Mouse (Mus musculus) hindbrain, embryonic 16.5 days (tissue): ENCODE measurements around the gene Tspear. TPM values are rescaled to one million over a fixed set of nuclear protein-coding genes. Genes with fewer than 3 reads are reported as not detected.

Experiments used
- ATAC-seq: fragments of 200-750 bp; cut with Nextera tagmentation; 2 replicates; pipeline ENCODE4 v1.8.0; 2017; ENCODE audit warnings: moderate TSS enrichment, moderate library complexity
- H3K27ac ChIP-seq: fragments of 300-500 bp; sonication (generic); 2 replicates; pipeline ENCODE4 v1.5.1; 2014; ENCODE audit warnings: low read depth, mild to moderate bottlenecking, control low read depth, low read length, moderate library complexity
- H3K27me3 ChIP-seq: fragments of 300-500 bp; sonication (generic); replicated peaks from 2 replicates; pipeline ENCODE4 v1.6.1; 2014; ENCODE audit warnings: low read length; ENCODE audit not compliant: control insufficient read depth, insufficient read depth
- H3K36me3 ChIP-seq: fragments of 300-500 bp; sonication (generic); 2 replicates; pipeline ENCODE4 v1.6.1; 2014; ENCODE audit warnings: mild to moderate bottlenecking, low read length, moderate library complexity, mixed read lengths; ENCODE audit not compliant: control insufficient read depth, insufficient read depth
- H3K4me1 ChIP-seq: fragments of 300-500 bp; sonication (generic); 2 replicates; pipeline ENCODE4 v1.6.1; 2014; ENCODE audit warnings: low read depth, low read length; ENCODE audit not compliant: control insufficient read depth, insufficient read depth
- H3K4me2 ChIP-seq: fragments of 300-500 bp; sonication (generic); 2 replicates; pipeline ENCODE4 v1.6.1; 2014; ENCODE audit warnings: mild to moderate bottlenecking, low read length, control low read depth, moderate library complexity
- H3K4me3 ChIP-seq: fragments of 300-500 bp; sonication (generic); 2 replicates; pipeline ENCODE4 v1.5.1; 2014; ENCODE audit warnings: mild to moderate bottlenecking, low read length, control low read depth, moderate library complexity
- H3K9ac ChIP-seq: fragments of 300-500 bp; sonication (generic); 2 replicates; pipeline ENCODE4 v1.6.1; 2014; ENCODE audit warnings: low read depth, mild to moderate bottlenecking, control low read depth, low read length, moderate library complexity
- H3K9me3 ChIP-seq: fragments of 300-500 bp; sonication (generic); 2 replicates; pipeline ENCODE4 v1.6.1; 2014; ENCODE audit warnings: mild to moderate bottlenecking, low read length, moderate library complexity; ENCODE audit not compliant: control insufficient read depth
- WGBS: fragments of 180-500 bp; shearing (Covaris S2); extraction: QIAGEN DNeasy Blood & Tissue Kit; methylation state at CpG from one replicate; pipeline ENCODE4 v1.1.7; 2014; 5-methylcytosine and 5-hydroxymethylcytosine counted together
- microRNA counts: library from miRNA; unstranded; fragments of <30 nt; microRNA quantifications from one replicate; lab custom pipeline; 2016
- microRNA-seq: library from miRNA; unstranded; fragments of <30 nt; microRNA quantifications from one replicate; pipeline ENCODE4, GENCODE M21; 2017
- polyA plus RNA-seq: library from polyadenylated mRNA; unstranded; fragments of >200 nt; fragmentation: Nextera tagmentation; extraction: Ambion mirVana; gene quantifications from 2 replicates; pipeline ENCODE4 v1.2.1, GENCODE M21; 2015

Gene Tspear
- polyA plus RNA-seq, 1 experiment from 2014 or later, result 1.6 TPM

DNA sequence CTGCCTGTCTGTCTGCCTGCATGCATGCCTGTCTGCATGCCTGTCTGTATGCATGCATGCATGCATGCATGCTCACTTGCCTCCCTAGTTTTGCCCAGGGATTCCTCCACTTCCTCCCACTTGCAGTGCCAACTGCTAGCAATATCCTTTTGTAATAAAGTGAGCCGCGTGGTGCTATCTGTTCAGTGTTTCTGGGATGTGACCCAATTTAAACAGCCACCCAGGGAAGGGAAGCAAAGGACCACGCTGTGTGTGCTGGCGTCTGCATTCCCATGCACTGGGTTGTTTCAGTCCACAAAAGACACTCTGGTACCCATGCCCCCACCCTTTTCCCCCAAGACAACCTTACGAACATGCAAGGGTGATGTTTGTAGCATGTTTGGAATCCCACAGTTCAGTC is 234.6 kb downstream of the Tspear start:
- H3K27ac ChIP-seq, result no peak overlapping the region
- H3K4me1 ChIP-seq, result no peaks in the 10 kb centered on the region
- ATAC-seq, result peak; percentile 58; the same call in 1 of the 2 replicates
- no peaks in the 10 kb centered on the region for H3K36me3 ChIP-seq
- H3K4me2 ChIP-seq, result no peak overlapping the region
- no peak overlapping the region for H3K4me3 ChIP-seq
- no peak overlapping the region for H3K9ac ChIP-seq
- no peaks in the 10 kb centered on the region for H3K9me3 ChIP-seq
- H3K27me3 ChIP-seq, result no peaks in the 10 kb centered on the region
- WGBS, result 58% methylated on average over 5 of the region's 5 CpGs

- Histone ChIP-seq H3K4me2 (no peak overlapping the region), H3K4me3 (no peak overlapping the region), H3K4me1 (no peaks in the 10 kb centered on the region), H3K27me3 (no peaks in the 10 kb centered on the region), H3K27ac (no peak overlapping the region), H3K9me3 (no peaks in the 10 kb centered on the region), H3K36me3 (no peaks in the 10 kb centered on the region), H3K9ac (no peak overlapping the region)
- 79% methylated on average over 4 of the region's 4 CpGs for WGBS
- ATAC-seq, result no peak
These were observed 236.3 kb downstream of the Tspear start for GRCm38 (mm10) chr10:77922681-77923080.

- no peak overlapping the region for H3K4me3 ChIP-seq
- H3K4me1 ChIP-seq, result no peaks in the 10 kb centered on the region
- no peaks in the 10 kb centered on the region for H3K36me3 ChIP-seq
- no peaks in the 10 kb centered on the region for H3K9me3 ChIP-seq
- H3K4me2 ChIP-seq, result no peak overlapping the region
- no peak for ATAC-seq
- no peak overlapping the region for H3K9ac ChIP-seq
- H3K27ac ChIP-seq, result no peak overlapping the region
- WGBS, result 45% methylated on average over 7 of the region's 7 CpGs
- H3K27me3 ChIP-seq, result no peaks in the 10 kb centered on the region
These were observed 239.8 kb downstream of the Tspear start for GRCm38 (mm10) chr10:77926140-77926539.

DNA sequence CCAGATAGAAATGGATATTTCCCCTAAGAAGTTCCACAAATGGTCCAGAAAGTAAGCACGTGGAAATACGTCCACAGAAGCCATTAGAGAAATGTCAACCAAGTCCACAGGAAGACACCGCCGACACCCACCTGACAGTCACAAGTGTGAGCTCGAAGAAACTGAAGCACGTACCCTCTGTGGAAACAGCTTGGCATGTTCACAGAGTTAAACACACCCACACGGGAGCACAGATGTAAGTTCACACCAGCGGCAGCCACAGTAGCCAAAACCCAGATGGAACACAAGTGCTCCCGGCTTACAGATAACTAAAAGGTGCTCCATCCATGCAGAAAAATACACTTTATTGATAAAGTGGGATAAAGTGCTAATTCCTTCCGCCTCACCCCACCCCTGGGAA is 241.0 kb downstream of the Tspear start:
- WGBS, result 86% methylated on average over 10 of the region's 10 CpGs
- Histone ChIP-seq H3K36me3 (no peaks in the 10 kb centered on the region), H3K4me1 (no peaks in the 10 kb centered on the region), H3K27me3 (no peaks in the 10 kb centered on the region), H3K4me2 (no peak overlapping the region), H3K9me3 (no peaks in the 10 kb centered on the region), H3K27ac (no peak overlapping the region), H3K9ac (no peak overlapping the region), H3K4me3 (no peak overlapping the region)
- no peak for ATAC-seq

MicroRNAs within 50 kb of the gene (microRNA counts, 519-probe panel; counts per million panel counts)
- microRNA mmu-miR-1930 (lab: Ali Mortazavi, UCI), result 1,470 counts per million, percentile 13 among the panel's probes with 10 or more counts

Small RNA genes within 50 kb of the gene (microRNA-seq; reads per million reads assigned to microRNA genes)
- 8.5 reads per million, percentile 25 among the genes with 10 or more reads in this experiment for gene Mir1930

Other genes with a start within 250 kb of the Tspear start
- gene Fam207a, start 170.8 kb upstream of the Tspear start, polyA plus RNA-seq, result 43.5 and 43.8 TPM in 2 replicates
- 0.92 and 1.1 TPM in 2 replicates for gene Itgb2, start 156.3 kb upstream of the Tspear start, polyA plus RNA-seq
- 84.4 and 88.3 TPM in 2 replicates for gene Pttg1ip, start 104.8 kb upstream of the Tspear start, polyA plus RNA-seq
- gene Sumo3, start 80.5 kb upstream of the Tspear start, polyA plus RNA-seq, result 303 and 334 TPM in 2 replicates
- not detected in 2 replicates for gene Gm49325, start 80.4 kb upstream of the Tspear start, polyA plus RNA-seq
- 85.0 and 91.0 TPM in 2 replicates for gene Ube2g2, start 64.3 kb upstream of the Tspear start, polyA plus RNA-seq
- not detected in 2 replicates for gene Gm19402, start 4.2 kb downstream of the Tspear start, polyA plus RNA-seq
- not detected in 2 replicates for gene Gm9508, start 10.7 kb downstream of the Tspear start, polyA plus RNA-seq
- not detected in 2 replicates for gene Gm10272, start 20.1 kb downstream of the Tspear start, polyA plus RNA-seq
- not detected in 2 replicates for gene Gm10024, start 24.9 kb downstream of the Tspear start, polyA plus RNA-seq
- not detected in 2 replicates for gene Gm10142, start 29.2 kb downstream of the Tspear start, polyA plus RNA-seq
- not detected in 2 replicates for gene Krtap12-1, start 34.0 kb downstream of the Tspear start, polyA plus RNA-seq
- not detected in 2 replicates for gene Gm10100, start 39.9 kb downstream of the Tspear start, polyA plus RNA-seq
- not detected in 2 replicates for gene Gm18596, start 56.1 kb downstream of the Tspear start, polyA plus RNA-seq
- not detected in 2 replicates for gene Gm9736, start 64.8 kb downstream of the Tspear start, polyA plus RNA-seq
- not detected in 2 replicates for gene Gm3233, start 73.1 kb downstream of the Tspear start, polyA plus RNA-seq
- not detected in 2 replicates for gene Gm3238, start 84.8 kb downstream of the Tspear start, polyA plus RNA-seq
- gene Gm7138, start 90.4 kb downstream of the Tspear start, polyA plus RNA-seq, result not detected in 2 replicates
- gene Gm3250, start 96.0 kb downstream of the Tspear start, polyA plus RNA-seq, result not detected in 2 replicates
- not detected in 2 replicates for gene Gm7137, start 101.6 kb downstream of the Tspear start, polyA plus RNA-seq
- not detected in 2 replicates for gene Gm9639, start 108.5 kb downstream of the Tspear start, polyA plus RNA-seq
- gene Gm19668, start 112.6 kb downstream of the Tspear start, polyA plus RNA-seq, result not detected in 2 replicates
- not detected in 2 replicates for gene Gm9507, start 125.3 kb downstream of the Tspear start, polyA plus RNA-seq
- not detected in 2 replicates for gene Gm2696, start 128.1 kb downstream of the Tspear start, polyA plus RNA-seq
- not detected in 2 replicates for gene Krtap10-4, start 140.5 kb downstream of the Tspear start, polyA plus RNA-seq
- not detected in 2 replicates for gene Krtap10-10, start 149.4 kb downstream of the Tspear start, polyA plus RNA-seq
- gene Gm36176, start 160.2 kb downstream of the Tspear start, polyA plus RNA-seq, result not detected in 2 replicates
- gene Gm10318, start 166.3 kb downstream of the Tspear start, polyA plus RNA-seq, result not detected in 2 replicates
- not detected in 2 replicates for gene Gm3285, start 175.4 kb downstream of the Tspear start, polyA plus RNA-seq
- 23.7 and 25.7 TPM in 2 replicates for gene Lrrc3, start 216.0 kb downstream of the Tspear start, polyA plus RNA-seq